Mouse (Mus musculus): ENCODE results near the gene Ubtd1. TPM values are rescaled to one million over a fixed set of nuclear protein-coding genes. Genes with fewer than 3 reads are reported as not detected.
A peak's percentile ranks its signal among the peaks of the same experiment; 100 is the strongest.

Ubtd1 gene
- polyA plus RNA-seq, 1 experiment: 46.7 TPM

DNA sequence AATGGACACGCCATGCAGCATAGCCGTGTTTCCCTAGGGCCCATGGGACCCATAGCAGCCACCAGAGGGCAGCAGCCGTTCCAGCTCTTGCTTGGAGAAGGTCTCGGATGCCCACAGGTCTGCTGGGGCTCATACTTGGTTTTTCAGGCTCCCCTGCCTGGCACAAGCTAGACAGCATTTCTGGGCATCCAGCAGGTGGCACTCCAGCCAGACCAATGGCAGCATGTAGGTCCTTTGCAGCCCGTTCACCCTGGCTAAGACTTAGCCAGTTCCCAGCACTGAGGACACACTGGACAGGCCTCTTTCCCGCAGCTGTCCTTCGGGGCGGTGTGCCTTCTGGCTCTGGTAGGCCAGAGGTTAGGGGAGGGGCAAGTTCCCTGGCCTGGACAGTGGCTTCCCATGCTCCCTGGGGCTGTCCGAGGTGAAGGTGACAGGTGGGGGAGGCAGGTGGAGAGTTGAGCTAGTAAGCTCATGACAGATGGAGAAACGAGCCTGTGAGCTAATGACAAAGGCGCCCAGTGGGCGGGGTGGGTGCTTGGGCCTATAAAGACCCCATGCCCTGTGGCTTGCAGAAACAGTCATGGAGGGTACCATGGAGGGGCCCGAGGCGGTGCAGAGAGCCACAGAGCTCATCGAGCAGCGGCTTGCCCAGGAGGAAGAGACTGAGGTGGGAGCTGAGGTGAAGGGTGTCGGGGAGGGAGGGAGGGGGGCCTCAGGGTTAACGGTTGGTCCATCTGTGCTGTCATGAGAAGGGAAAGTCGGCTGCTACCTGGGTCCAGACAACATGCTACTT is 54.1 kb downstream of the Ubtd1 start, which contains the start of gene Ankrd2:
Ankrd2 (plus strand) TSS at position 545 of the 793 bp plus-strand sequence.
- peaks cover 40% of the 10 kb centered on the region for H3K36me3 ChIP-seq (replicated peaks; ENCODE audit: low read length)
- TF ChIP-seq GATA1 (IDR thresholded peaks at IDR 0.05; ENCODE audit: borderline replicate concordance, low read length) (no peak), FLI1 (IDR thresholded peaks at IDR 0.05; ENCODE audit: low read length) (no peak)
- H3K4me1 ChIP-seq: peaks cover 30% of the 10 kb centered on the region

DNA sequence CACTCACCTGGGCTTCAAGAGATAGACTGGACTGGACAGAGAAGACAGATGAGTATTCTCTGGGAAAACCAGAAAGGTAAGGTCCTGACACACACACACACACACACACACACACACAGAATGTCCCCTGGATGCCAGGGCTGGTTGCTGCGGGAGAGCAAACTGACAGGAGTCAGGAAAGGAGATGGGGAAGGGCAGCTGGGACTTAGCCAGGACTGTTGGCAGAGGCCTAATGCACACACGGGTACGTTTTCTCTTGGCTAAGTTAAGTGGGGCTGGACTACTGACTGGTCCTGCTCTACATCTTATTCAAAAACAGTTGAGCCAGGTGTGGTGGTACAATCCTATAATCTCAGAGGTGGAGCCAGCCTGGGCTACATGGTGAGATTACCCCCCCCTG is 54.8 kb downstream of the Ubtd1 start:
- Histone ChIP-seq H3K4me3 (replicated peaks) (no peak overlapping the region), H3K4me1 (peaks cover 25% of the 10 kb centered on the region), H3K36me3 (replicated peaks; ENCODE audit: low read length) (peaks cover 40% of the 10 kb centered on the region), H3K27me3 (replicated peaks) (peaks cover 24% of the 10 kb centered on the region), H3K9me3 (no peaks in the 10 kb centered on the region)
- TF ChIP-seq FLI1 (IDR thresholded peaks at IDR 0.05; ENCODE audit: low read length): no peak
- TF ChIP-seq GATA1 (IDR thresholded peaks at IDR 0.05; ENCODE audit: borderline replicate concordance, low read length): no peak

More for the DNA sequence above, 54.1 kb downstream of the Ubtd1 start, which contains the start of gene Ankrd2:
- Histone ChIP-seq H3K4me3 (replicated peaks) (no peak within 1 kb of the TSS), H3K27me3 (replicated peaks) (peaks cover 21% of the 10 kb centered on the region), H3K9me3 (no peaks in the 10 kb centered on the region)

DNA sequence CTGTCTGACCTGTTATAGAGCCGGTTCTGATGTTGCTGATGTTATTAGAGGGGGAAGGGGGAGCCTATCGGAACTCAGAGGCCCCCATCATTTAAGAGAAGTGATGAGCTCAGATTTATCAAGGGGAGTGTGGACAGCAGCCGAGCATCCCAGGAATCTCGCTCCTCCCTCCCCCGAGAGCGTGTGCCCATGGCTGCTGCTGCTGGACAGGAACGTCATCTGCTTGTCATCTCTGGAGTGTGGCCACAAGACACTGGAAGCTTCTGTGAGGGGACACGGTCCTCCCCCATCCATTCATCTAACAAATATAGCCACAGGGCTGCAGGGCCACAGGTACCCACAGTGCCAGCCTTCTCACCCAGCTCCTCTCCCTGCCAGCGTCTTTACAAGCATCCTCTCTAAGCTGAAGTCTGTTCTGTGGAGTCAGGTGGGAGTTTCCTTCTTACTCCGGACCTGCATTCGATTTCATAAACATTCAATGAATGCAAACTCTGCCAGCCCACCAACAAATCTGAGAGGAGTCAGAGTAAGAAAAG is 55.7 kb downstream of the Ubtd1 start:
- H3K4me1 ChIP-seq: peaks cover 25% of the 10 kb centered on the region
- peaks cover 33% of the 10 kb centered on the region for H3K36me3 ChIP-seq (replicated peaks; ENCODE audit: low read length)
- TF ChIP-seq GATA1 (IDR thresholded peaks at IDR 0.05; ENCODE audit: borderline replicate concordance, low read length) (no peak), FLI1 (IDR thresholded peaks at IDR 0.05; ENCODE audit: low read length) (no peak)
- no peaks in the 10 kb centered on the region for H3K9me3 ChIP-seq
- H3K4me3 ChIP-seq (replicated peaks): no peak overlapping the region
- peaks cover 32% of the 10 kb centered on the region for H3K27me3 ChIP-seq (replicated peaks)

DNA sequence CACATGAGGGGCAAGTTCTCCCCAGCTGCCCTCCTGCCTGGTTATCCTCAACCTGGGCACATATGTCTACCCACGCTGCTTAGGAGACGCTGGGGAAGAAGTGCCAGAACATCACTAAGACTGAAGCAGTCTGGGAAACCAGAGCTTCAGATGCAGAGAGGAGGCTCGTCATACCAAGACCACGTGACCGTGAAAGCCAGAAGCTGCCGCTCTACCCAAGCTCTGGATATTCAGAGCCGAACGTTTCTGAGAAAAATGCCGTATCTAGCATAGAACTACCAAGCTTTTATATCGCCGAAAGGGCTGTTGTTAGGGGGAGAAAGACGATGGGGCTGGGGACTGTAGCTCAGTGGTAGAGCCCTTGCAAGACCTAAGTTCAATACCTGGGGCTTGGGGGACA is 56.7 kb downstream of the Ubtd1 start:
- Histone ChIP-seq H3K9me3 (no peaks in the 10 kb centered on the region), H3K27me3 (replicated peaks) (peaks cover 35% of the 10 kb centered on the region), H3K4me3 (replicated peaks) (no peak overlapping the region), H3K4me1 (peaks cover 25% of the 10 kb centered on the region), H3K36me3 (replicated peaks; ENCODE audit: low read length) (peaks cover 23% of the 10 kb centered on the region)
- TF ChIP-seq FLI1 (IDR thresholded peaks at IDR 0.05; ENCODE audit: low read length) (no peak), GATA1 (IDR thresholded peaks at IDR 0.05; ENCODE audit: borderline replicate concordance, low read length) (no peak)

DNA sequence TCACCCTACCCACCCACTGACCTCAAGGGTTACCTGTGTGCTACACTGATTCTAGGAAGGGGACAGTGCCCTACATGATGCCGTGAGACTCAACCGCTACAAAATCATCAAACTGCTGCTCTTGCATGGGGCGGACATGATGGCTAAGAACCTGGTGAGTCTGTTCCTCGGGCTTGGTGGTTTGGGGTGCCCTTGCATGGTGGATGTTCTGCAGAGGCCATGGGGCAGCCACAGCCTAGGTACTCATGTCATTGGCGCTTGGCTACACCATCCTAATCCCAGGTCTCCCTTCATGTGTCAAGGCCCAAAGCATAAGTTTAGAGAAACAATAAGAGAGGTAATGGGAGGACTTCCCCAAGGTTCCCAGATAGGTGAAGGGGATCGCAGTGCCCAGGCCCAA is 62.4 kb downstream of the Ubtd1 start:
- Histone ChIP-seq H3K9me3 (no peaks in the 10 kb centered on the region), H3K4me1 (peaks cover 12% of the 10 kb centered on the region), H3K27me3 (replicated peaks) (peaks cover 60% of the 10 kb centered on the region), H3K36me3 (replicated peaks; ENCODE audit: low read length) (no peaks in the 10 kb centered on the region), H3K4me3 (replicated peaks) (no peak overlapping the region)
- TF ChIP-seq FLI1 (IDR thresholded peaks at IDR 0.05; ENCODE audit: low read length): no peak
- no peak for TF ChIP-seq GATA1 (IDR thresholded peaks at IDR 0.05; ENCODE audit: borderline replicate concordance, low read length)

DNA sequence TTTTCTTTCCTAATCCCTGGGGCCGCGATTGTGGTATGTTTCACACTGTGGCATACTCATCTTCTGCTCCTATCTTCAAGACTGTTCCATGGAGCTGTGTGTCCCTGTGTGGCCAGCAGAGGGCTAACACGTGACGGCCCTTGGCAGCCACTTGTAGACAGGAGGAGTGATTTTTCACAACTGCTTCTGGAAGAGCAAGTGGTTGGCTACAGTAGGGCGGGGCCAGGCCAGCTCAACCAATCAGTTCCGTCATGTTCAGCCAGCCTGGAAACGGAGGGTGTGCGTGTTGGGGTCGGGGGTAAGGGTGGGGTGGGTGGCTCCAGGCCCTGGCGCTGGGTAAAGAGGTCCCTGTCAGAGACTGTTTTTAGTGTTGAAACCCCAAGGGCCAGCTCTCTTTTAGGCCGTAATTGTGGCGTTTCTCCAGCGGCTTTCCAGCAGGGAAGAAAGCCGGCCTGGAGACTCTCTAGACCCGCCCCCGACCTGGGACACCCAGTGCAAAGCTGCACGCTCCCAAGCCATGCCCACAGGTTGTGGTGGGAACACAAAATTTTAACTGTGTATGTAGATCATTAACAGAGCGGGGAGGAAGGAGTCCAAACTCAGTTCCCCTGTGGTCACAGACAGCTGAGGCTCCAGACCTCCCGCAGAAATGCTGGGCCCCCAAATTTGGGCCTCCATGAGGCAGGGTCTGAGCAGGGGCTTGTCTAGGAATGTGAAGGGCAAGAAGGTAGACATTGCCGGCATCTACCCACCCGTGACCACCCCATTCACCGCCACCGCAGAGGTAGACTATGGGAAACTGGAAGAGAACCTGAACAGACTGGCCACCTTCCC is 63.9 kb downstream of the Ubtd1 start, which contains the start of gene Hoga1:
Hoga1 (plus strand) TSS at position 342 of the 834 bp plus-strand sequence.
- peak within 1 kb of the TSS; percentile 72 for H3K4me3 ChIP-seq (replicated peaks)
- TF ChIP-seq GATA1 (IDR thresholded peaks at IDR 0.05; ENCODE audit: borderline replicate concordance, low read length) (no peak), FLI1 (IDR thresholded peaks at IDR 0.05; ENCODE audit: low read length) (no peak)
- no peaks in the 10 kb centered on the region for H3K36me3 ChIP-seq (replicated peaks; ENCODE audit: low read length)
- H3K27me3 ChIP-seq (replicated peaks): peaks cover 52% of the 10 kb centered on the region
- peaks cover 12% of the 10 kb centered on the region for H3K4me1 ChIP-seq
- no peaks in the 10 kb centered on the region for H3K9me3 ChIP-seq

DNA sequence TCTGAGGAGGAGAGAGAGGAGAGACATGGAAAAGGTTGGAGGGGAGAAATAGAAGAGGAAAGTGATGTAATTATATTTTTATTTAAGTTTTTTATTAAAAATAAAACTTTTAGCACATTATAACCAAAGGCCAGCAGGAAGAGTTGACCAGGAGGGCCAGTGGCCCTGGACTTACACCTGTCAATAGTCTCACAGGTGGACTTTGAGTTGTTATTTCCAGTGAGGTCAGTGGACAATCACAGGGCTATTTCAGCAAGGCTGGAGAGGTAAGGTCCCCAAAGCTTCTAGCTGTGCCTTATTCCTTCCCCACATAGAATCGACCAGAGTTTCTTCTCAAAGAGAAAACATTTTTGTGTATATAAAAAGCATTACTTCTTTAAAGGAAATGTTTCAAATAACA is 68.7 kb downstream of the Ubtd1 start:
- Histone ChIP-seq H3K9me3 (no peaks in the 10 kb centered on the region), H3K4me3 (replicated peaks) (no peak overlapping the region), H3K36me3 (replicated peaks; ENCODE audit: low read length) (no peaks in the 10 kb centered on the region), H3K4me1 (peaks cover 10% of the 10 kb centered on the region), H3K27me3 (replicated peaks) (peaks cover 33% of the 10 kb centered on the region)
- no peak for TF ChIP-seq GATA1 (IDR thresholded peaks at IDR 0.05; ENCODE audit: borderline replicate concordance, low read length)
- no peak for TF ChIP-seq FLI1 (IDR thresholded peaks at IDR 0.05; ENCODE audit: low read length)

DNA sequence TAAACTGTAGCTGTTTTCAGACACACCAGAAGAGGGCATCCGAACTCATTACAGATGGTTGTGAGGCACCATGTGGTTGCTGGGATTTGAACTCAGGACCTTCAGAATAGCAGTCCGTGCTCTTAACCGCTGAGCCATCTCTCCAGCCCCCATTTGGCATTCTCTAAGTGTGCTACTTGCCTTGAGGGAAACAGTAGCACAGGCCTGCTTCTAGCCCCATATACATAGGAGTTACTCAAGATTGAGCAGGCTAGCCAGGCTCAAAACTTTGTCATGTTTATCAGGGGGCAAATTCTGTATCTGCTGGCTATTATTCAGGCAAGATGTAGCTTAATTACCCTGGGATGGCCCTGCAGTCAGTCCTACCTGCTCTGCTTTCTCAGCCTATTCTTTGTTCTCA is 69.8 kb downstream of the Ubtd1 start:
- TF ChIP-seq FLI1 (IDR thresholded peaks at IDR 0.05; ENCODE audit: low read length) (no peak), GATA1 (IDR thresholded peaks at IDR 0.05; ENCODE audit: borderline replicate concordance, low read length) (no peak)
- H3K4me1 ChIP-seq: peaks cover 2% of the 10 kb centered on the region; the same call in 1 of the 2 replicates

DNA sequence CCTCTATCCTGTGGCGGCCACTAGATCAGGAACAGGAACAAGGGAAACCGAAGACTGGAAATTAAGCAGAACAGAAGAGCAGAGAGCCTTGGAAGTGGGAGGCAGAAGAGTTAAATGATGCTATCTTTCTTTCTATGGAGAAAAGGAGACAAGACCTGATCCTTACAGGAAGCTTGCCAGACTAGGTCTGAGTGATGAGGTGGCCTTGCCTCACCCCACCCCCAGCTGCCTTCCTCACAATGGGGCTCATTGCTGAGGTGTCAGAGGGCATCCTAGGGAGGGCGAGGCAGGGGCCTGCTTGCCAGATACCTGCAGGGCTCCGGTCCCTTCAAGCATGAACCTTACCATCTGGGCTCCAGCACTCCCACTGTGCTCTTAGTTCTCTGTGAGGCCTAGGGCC is 70.4 kb downstream of the Ubtd1 start, which contains the start of gene 4933411K16Rik:
4933411K16Rik (plus strand) TSS at position 301 of the 400 bp plus-strand sequence.
- Histone ChIP-seq H3K36me3 (replicated peaks; ENCODE audit: low read length) (no peaks in the 10 kb centered on the region), H3K9me3 (no peaks in the 10 kb centered on the region), H3K4me1 (0 out of 2 replicates have a peak, but pooled peaks cover 2% of the 10 kb centered on the region), H3K27me3 (replicated peaks) (peaks cover 32% of the 10 kb centered on the region), H3K4me3 (replicated peaks) (no peak within 1 kb of the TSS)
- TF ChIP-seq FLI1 (IDR thresholded peaks at IDR 0.05; ENCODE audit: low read length) (no peak), GATA1 (IDR thresholded peaks at IDR 0.05; ENCODE audit: borderline replicate concordance, low read length) (no peak)

More for the DNA sequence above, 69.8 kb downstream of the Ubtd1 start:
- Histone ChIP-seq H3K36me3 (replicated peaks; ENCODE audit: low read length) (no peaks in the 10 kb centered on the region), H3K9me3 (no peaks in the 10 kb centered on the region), H3K27me3 (replicated peaks) (peaks cover 31% of the 10 kb centered on the region), H3K4me3 (replicated peaks) (no peak overlapping the region)
